Mouse (Mus musculus) small intestine, adult 2 months (tissue): ENCODE data around the gene Tmem151b.

Experiments used
- CTCF ChIP-seq: fragments of 200-500 bp; IDR thresholded peaks from 2 replicates; pipeline ENCODE4 v1.5.1; 2012; ENCODE audit warnings: low read depth, mild to moderate bottlenecking, control low read depth, inconsistent platforms, low read length, moderate library complexity, mixed read lengths; ENCODE audit not compliant: insufficient replicate concordance, insufficient read length; ENCODE audit errors: extremely low read depth
- POLR2A ChIP-seq: fragments of 200-500 bp; IDR thresholded peaks from 2 replicates; pipeline ENCODE4 v1.6.1; 2012; ENCODE audit warnings: low read depth, mild to moderate bottlenecking, control low read depth, inconsistent platforms, low read length, moderate library complexity

DNA sequence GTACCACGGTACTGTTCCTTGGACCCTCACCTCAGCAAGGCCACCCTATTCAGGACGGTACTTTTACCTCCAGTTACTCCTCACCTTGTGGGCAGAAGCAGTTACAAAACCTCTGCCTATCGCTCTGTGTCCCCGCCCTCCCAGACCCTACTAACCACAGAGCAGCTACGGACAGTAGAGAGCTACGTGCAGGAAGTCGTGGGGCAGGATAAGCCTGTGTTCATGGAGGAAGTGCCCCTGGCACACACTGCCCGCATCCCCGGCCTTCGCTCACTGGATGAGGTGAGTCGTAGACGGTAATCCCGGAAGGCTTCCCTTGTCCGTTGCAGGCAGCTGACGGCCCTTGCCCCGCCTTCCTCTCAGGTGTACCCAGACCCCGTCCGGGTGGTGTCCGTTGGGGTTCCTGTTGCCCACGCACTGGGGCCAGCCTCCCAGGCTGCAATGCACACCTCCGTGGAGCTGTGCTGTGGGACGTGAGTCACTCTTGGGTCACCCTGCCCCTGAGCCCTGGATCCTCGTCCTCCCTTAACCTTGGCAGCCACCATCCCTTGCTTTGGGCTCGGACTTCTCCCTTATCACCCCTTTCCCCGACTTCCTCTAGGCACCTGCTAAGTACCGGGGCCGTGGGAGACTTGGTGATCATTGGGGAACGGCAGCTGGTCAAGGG lies 31.8 kb downstream of the Tmem151b start:
- no peak for TF ChIP-seq POLR2A
- TF ChIP-seq CTCF, result no peak
